Mouse (Mus musculus) forebrain, embryonic 16.5 days (tissue): ENCODE results near the gene Prss46. TPM values are rescaled to one million over a fixed set of nuclear protein-coding genes. Genes with fewer than 3 reads are reported as not detected.
A peak's percentile ranks its signal among the peaks of the same experiment; 100 is the strongest.

Experiments
- ATAC-seq: fragments of 200-750 bp; cut with Nextera tagmentation; 2 replicates; pipeline ENCODE4 v1.8.0; 2017; ENCODE audit warnings: mild to moderate bottlenecking, moderate library complexity
- H3K27ac ChIP-seq: fragments of 300-500 bp; sonication (generic); 2 replicates; pipeline ENCODE4 v1.5.1; 2014; ENCODE audit warnings: low read length, control low read depth
- H3K27me3 ChIP-seq: fragments of 300-500 bp; sonication (generic); replicated peaks from 2 replicates; pipeline ENCODE4 v1.6.1; 2014; ENCODE audit warnings: low read length; ENCODE audit not compliant: control insufficient read depth, insufficient read depth
- H3K36me3 ChIP-seq: fragments of 300-500 bp; sonication (generic); 2 replicates; pipeline ENCODE4 v1.6.1; 2014; ENCODE audit not compliant: control insufficient read depth, insufficient read depth
- H3K4me1 ChIP-seq: fragments of 300-500 bp; sonication (generic); replicated peaks from 2 replicates; pipeline ENCODE4 v1.6.1; 2014; ENCODE audit warnings: low read length; ENCODE audit not compliant: control insufficient read depth, insufficient read depth
- H3K4me2 ChIP-seq: fragments of 300-500 bp; sonication (generic); 2 replicates; pipeline ENCODE4 v1.6.1; 2014; ENCODE audit warnings: mild to moderate bottlenecking, low read length, control low read depth
- H3K4me3 ChIP-seq: fragments of 300-500 bp; sonication (generic); replicated peaks from 2 replicates; pipeline ENCODE4 v1.5.1; 2014; ENCODE audit warnings: mild to moderate bottlenecking, low read length, control low read depth
- H3K9ac ChIP-seq: fragments of 300-500 bp; sonication (generic); replicated peaks from 2 replicates; pipeline ENCODE4 v1.6.1; 2014; ENCODE audit warnings: low read depth, low read length, control low read depth
- H3K9me3 ChIP-seq: fragments of 300-500 bp; sonication (generic); 2 replicates; pipeline ENCODE4 v1.6.1; 2016; ENCODE audit warnings: low read length; ENCODE audit not compliant: control insufficient read depth
- WGBS: fragments of 180-500 bp; shearing (Covaris S2); extraction: QIAGEN DNeasy Blood & Tissue Kit; methylation state at CpG from one replicate; pipeline ENCODE4 v1.1.7; 2014; 5-methylcytosine and 5-hydroxymethylcytosine counted together
- polyA plus RNA-seq: library from polyadenylated mRNA; unstranded; fragments of >200 nt; fragmentation: Nextera tagmentation; extraction: Ambion mirVana; gene quantifications from 2 replicates; pipeline ENCODE4 v1.2.1, GENCODE M21; 2015

Prss46 gene
- polyA plus RNA-seq, 1 experiment from 2014 or later: not detected

- ATAC-seq: no peak
- Histone ChIP-seq H3K27me3 (peaks cover 10% of the 10 kb centered on the region; the same call in 1 of the 2 replicates), H3K4me3 (no peak overlapping the region), H3K36me3 (no peaks in the 10 kb centered on the region), H3K9ac (no peak overlapping the region), H3K4me1 (peaks cover 5% of the 10 kb centered on the region), H3K27ac (no peak overlapping the region), H3K4me2 (no peak overlapping the region), H3K9me3 (no peaks in the 10 kb centered on the region)
- 80% methylated on average over 4 of the region's 4 CpGs for WGBS
These were observed 12.6 kb downstream of the Prss46 start for GRCm38 (mm10) chr9:110856920-110857319.

GRCm38 (mm10) chr9:110857781-110858472 lies 13.6 kb downstream of the Prss46 start, which contains the start of gene Prss50:
Gene Prss50 (plus strand): TSS chr9:110857967.
- Histone ChIP-seq H3K9ac (0 out of 2 replicates have a peak within 1 kb of the TSS, but pooled peaks have one; percentile 14), H3K27ac (no peak within 1 kb of the TSS), H3K4me1 (peaks cover 5% of the 10 kb centered on the region), H3K4me2 (peak within 1 kb of the TSS; percentile 47), H3K36me3 (no peaks in the 10 kb centered on the region), H3K27me3 (peaks cover 10% of the 10 kb centered on the region; the same call in 1 of the 2 replicates), H3K9me3 (no peaks in the 10 kb centered on the region), H3K4me3 (peak within 1 kb of the TSS; percentile 25)
- WGBS: 6% methylated on average over 48 of the region's 50 CpGs
- ATAC-seq: no peak

DNA sequence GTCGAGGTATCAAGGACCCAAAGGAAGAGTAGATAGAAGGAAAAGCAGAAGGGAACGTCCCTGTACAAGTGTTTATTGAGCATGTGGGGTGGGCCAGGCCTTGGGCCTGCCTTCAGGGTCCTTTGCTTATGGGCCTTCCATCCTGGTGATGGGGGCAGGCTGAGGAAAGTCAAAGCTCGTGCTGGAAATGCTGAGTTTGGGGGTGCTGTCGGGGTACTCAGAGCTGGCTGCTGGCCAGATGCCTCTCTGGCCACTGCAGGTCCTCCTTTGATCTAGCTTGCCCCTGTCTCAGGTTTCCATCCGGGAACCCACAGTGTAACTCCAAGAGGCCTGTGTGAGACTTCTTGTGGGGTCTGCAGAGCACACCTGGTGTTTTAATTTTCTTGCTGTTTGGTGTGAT lies 14.2 kb downstream of the Prss46 start:
- Histone ChIP-seq H3K9me3 (no peaks in the 10 kb centered on the region), H3K36me3 (no peaks in the 10 kb centered on the region), H3K27me3 (peaks cover 10% of the 10 kb centered on the region; the same call in 1 of the 2 replicates), H3K4me3 (no peak overlapping the region), H3K27ac (no peak overlapping the region), H3K4me1 (peaks cover 5% of the 10 kb centered on the region), H3K9ac (no peak overlapping the region), H3K4me2 (no peak overlapping the region)
- no peak for ATAC-seq
- 57% methylated on average over 5 of the region's 5 CpGs for whole genome bisulfite sequencing

GRCm38 (mm10) chr9:110858967-110859596 lies 14.8 kb downstream of the Prss46 start:
- no peak overlapping the region for H3K4me3 ChIP-seq
- H3K9ac ChIP-seq: no peak overlapping the region
- H3K4me1 ChIP-seq: peaks cover 5% of the 10 kb centered on the region
- no peaks in the 10 kb centered on the region for H3K36me3 ChIP-seq
- no peak overlapping the region for H3K4me2 ChIP-seq
- 89% methylated on average over 5 of the region's 5 CpGs for WGBS
- ATAC-seq: no peak
- H3K27ac ChIP-seq: no peak overlapping the region
- peaks cover 10% of the 10 kb centered on the region; the same call in 1 of the 2 replicates for H3K27me3 ChIP-seq
- H3K9me3 ChIP-seq: no peaks in the 10 kb centered on the region

DNA sequence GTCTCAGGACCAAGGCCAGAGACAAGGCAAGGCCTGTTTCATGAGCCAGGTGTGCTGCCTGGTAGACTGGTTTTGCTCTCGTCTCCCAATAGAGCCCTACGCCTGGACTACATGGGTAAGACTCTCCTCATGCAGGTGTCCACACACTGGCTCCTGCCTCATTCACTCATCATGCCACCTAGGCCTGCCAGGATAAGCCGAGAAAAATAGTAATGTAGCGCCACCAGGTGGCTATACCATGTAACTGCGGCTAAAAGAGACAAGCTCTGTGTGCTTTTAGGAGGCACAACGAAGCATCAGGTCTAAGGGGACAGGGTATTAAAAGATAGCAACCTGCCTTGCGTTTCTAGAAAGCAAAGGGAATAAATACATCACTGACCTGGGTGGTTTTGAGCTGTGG lies 26.7 kb downstream of the Prss46 start:
- peaks cover 19% of the 10 kb centered on the region for H3K4me1 ChIP-seq
- 0 out of 2 replicates have a peak, but pooled peaks cover 2% of the 10 kb centered on the region for H3K27me3 ChIP-seq
- H3K9me3 ChIP-seq: no peaks in the 10 kb centered on the region
- ATAC-seq: no peak
- 14% methylated on average over 7 of the region's 7 CpGs for WGBS
- no peak overlapping the region for H3K27ac ChIP-seq
- no peak overlapping the region for H3K4me2 ChIP-seq
- H3K9ac ChIP-seq: no peak overlapping the region
- H3K36me3 ChIP-seq: no peaks in the 10 kb centered on the region
- H3K4me3 ChIP-seq: no peak overlapping the region

DNA sequence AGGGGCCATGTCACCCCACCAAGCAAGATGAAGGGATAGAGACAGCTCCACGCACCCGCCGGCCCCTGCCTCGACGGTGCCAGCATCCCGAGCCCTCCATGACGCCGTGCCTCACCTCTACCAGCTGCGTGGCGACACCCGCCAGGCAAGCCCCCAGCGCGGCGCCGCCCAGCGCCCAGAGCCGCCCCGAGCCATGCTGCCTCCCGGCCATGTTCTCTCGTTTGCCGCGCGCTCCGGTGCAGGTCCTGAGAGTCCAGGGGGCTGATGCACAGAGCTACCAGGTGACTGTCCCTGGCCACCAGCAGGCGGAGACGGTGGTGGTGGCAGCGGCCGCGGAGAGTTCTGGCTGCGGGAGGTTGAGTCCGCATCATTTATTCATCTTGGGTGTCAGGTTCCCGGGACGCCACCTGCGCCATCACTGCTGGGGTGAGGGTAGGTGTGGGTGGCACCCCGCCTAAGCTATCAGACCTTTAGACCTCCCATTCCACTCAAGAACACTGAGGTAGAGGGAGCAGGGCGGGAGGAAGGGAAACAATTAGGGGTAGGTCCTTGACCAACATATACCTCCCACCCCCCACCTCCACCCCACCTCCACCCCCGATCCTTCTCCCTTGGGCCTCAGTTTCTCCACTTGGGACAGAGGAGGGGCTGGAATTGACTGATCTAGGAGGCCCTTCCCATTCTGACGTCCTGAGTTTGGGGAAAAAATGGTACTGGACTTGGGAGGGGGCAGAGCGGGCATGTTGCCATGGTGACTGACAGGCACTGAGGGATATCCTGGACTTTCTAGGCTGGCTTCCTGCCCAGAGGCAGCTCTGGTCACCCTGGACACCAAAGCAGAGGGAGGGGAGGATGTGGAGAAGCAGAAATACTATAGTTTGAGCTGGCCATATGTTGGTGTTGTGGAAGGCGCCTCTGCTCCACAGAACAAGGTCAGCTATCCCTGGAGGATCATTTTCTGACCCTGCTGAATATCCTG lies 29.7 kb downstream of the Prss46 start:
- peak; percentile 67 for ATAC-seq
- peak overlapping the region; percentile 55 for H3K9ac ChIP-seq
- 8% methylated on average over 40 of the region's 40 CpGs for WGBS
- no peak overlapping the region for H3K27ac ChIP-seq
- H3K4me3 ChIP-seq: peak overlapping the region; percentile 34
- peaks cover 19% of the 10 kb centered on the region for H3K4me1 ChIP-seq
- peaks cover 6% of the 10 kb centered on the region for H3K27me3 ChIP-seq
- H3K9me3 ChIP-seq: no peaks in the 10 kb centered on the region
- H3K36me3 ChIP-seq: no peaks in the 10 kb centered on the region
- peak overlapping the region; percentile 50 for H3K4me2 ChIP-seq

DNA sequence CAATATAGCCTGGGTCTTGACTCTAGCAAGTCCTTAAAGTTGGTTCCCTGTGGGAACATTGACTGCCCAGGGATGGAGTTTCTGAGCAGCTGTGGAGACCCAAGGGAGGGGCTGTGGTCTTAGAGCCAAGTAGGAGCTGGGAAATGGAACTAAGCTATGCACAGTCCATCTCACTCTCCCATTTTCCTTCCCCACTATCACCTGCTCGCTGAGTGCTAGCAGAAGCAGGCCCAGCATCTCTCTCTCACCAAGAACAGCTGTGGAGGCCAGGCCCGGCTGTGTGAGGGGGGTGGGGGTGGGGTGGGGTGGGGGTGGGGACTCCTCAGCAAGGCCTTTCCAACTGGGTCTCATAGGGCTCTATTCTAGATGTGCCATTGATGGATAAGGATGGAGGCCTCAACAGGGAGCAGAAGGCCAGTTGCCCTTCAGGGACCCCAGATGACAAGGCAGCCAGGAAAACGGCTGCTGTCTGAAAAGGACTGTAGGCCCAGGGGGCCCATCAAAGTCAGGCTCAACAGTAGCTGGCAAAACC lies 30.4 kb downstream of the Prss46 start:
- Histone ChIP-seq H3K9ac (no peak overlapping the region), H3K9me3 (no peaks in the 10 kb centered on the region), H3K36me3 (no peaks in the 10 kb centered on the region), H3K4me2 (no peak overlapping the region), H3K4me3 (no peak overlapping the region), H3K27ac (no peak overlapping the region), H3K4me1 (peaks cover 22% of the 10 kb centered on the region), H3K27me3 (peaks cover 12% of the 10 kb centered on the region)
- ATAC-seq: peak; percentile 38
- 8% methylated on average over 3 of the region's 3 CpGs for WGBS

- H3K4me3 ChIP-seq: no peak overlapping the region
- H3K4me2 ChIP-seq: no peak overlapping the region
- H3K4me1 ChIP-seq: peaks cover 28% of the 10 kb centered on the region
- H3K9me3 ChIP-seq: no peaks in the 10 kb centered on the region
- H3K27ac ChIP-seq: no peak overlapping the region
- no peak for ATAC-seq
- H3K9ac ChIP-seq: no peak overlapping the region
- peaks cover 18% of the 10 kb centered on the region for H3K27me3 ChIP-seq
- 26% methylated on average over 4 of the region's 6 CpGs for WGBS
- H3K36me3 ChIP-seq: no peaks in the 10 kb centered on the region
These were observed 31.0 kb downstream of the Prss46 start for GRCm38 (mm10) chr9:110875288-110875695.
